Comparison of ENCODE assay signal across 22 mouse cellular contexts in genomic region chr4:139797344-139797743, GRCm38 (mm10). TPM values are rescaled to one million over a fixed set of nuclear protein-coding genes. Genes with fewer than 3 reads are reported as not detected.
DNase-seq lines count a peak whose midpoint lies in the region; ATAC-seq and TF ChIP-seq lines count a peak whose summit lies in the region.
"Had no signal": no experiment of that assay in that cellular context is flagged by ENCODE, and none has a peak within 500 bp of the region (broad histone marks: within the 10 kb centered on the region; RNA-seq: fewer than 3 reads in every experiment).

No protein-coding gene starts in this region.

- WGBS in forebrain, embryonic 15.5 days, result 60% methylated on average over 4 of the region's 4 CpGs

- H3K27ac ChIP-seq in gastrocnemius, adult 2 months, result peak overlapping the region; percentile 43; the same call in 1 of the 2 replicates
- no peak overlapping the region for H3K27ac ChIP-seq in forebrain, embryonic 15.5 days (replicated peaks)
- H3K27ac ChIP-seq: embryonic facial prominence, embryonic 12.5 days; hindbrain, embryonic 12.5 days; neural tube, embryonic 15.5 days had no signal

- no peak for TF ChIP-seq CTCF in gastrocnemius, adult 2 months (IDR thresholded peaks at IDR 0.05)

- DNase-seq in gastrocnemius, adult 2 months, result peak; percentile 54
- DNase-seq in gastrocnemius, postnatal 4 days (ENCODE audit: low spot score in 2 of 2), result no peak
- peak; percentile 45 to 76 for DNase-seq in urinary bladder, adult 18-20 months (ENCODE audit: low spot score in 2 of 2)
- DNase-seq in urinary bladder, postnatal 10 days (ENCODE audit: low spot score), result no peak
- DNase-seq in lung, postnatal 36 days, result peak; percentile 26
- DNase-seq in T-cell, adult 2 months (ENCODE audit: low spot score), result no peak
- DNase-seq: B cell, adult 2 months; cerebellum, postnatal 25 days; kidney, adult 9 months had no signal

- H3K36me3 ChIP-seq in forebrain, embryonic 15.5 days, result no peaks in the 10 kb centered on the region
- H3K36me3 ChIP-seq: embryonic facial prominence, embryonic 12.5 days; hindbrain, embryonic 12.5 days; neural tube, embryonic 15.5 days had no signal

- H3K4me2 ChIP-seq in forebrain, embryonic 15.5 days (replicated peaks), result no peak overlapping the region
- H3K4me2 ChIP-seq: embryonic facial prominence, embryonic 12.5 days; hindbrain, embryonic 12.5 days; neural tube, embryonic 15.5 days had no signal

- H3K4me1 ChIP-seq in forebrain, embryonic 15.5 days, result no peaks in the 10 kb centered on the region
- H3K4me1 ChIP-seq: megakaryocyte, embryonic 14.5 days had no signal

- no peak for ATAC-seq in forebrain, embryonic 15.5 days (replicated peaks)
- ATAC-seq in megakaryocyte progenitor cell, adult 5-6 weeks (replicated peaks; ENCODE audit: poor library complexity), result no peak
- ATAC-seq: forebrain, embryonic 16.5 days had no signal

- H3K9ac ChIP-seq in forebrain, embryonic 15.5 days (replicated peaks), result no peak overlapping the region
- H3K9ac ChIP-seq: embryonic facial prominence, embryonic 12.5 days; hindbrain, embryonic 12.5 days; neural tube, embryonic 15.5 days had no signal

- H3K27me3 ChIP-seq in forebrain, embryonic 15.5 days, result peaks cover 14% of the 10 kb centered on the region; the same call in 1 of the 2 replicates

- no peaks in the 10 kb centered on the region for H3K9me3 ChIP-seq in forebrain, embryonic 15.5 days
- H3K9me3 ChIP-seq: embryonic facial prominence, embryonic 12.5 days; hindbrain, embryonic 12.5 days; megakaryocyte, embryonic 14.5 days; neural tube, embryonic 15.5 days had no signal

- no peak overlapping the region for H3K4me3 ChIP-seq in gastrocnemius, adult 2 months
- no peak overlapping the region for H3K4me3 ChIP-seq in forebrain, embryonic 15.5 days
- H3K4me3 ChIP-seq: embryonic facial prominence, embryonic 12.5 days; hindbrain, embryonic 12.5 days; megakaryocyte, embryonic 14.5 days; neural tube, embryonic 15.5 days had no signal

- intact Hi-C loops in gastrocnemius, adult 2 months (cut with DNase I), result no loop called here

RNA-seq across cellular contexts. Expression of gene Pax7, which starts 36.0 kb away (rescaled TPM):
- 1 to 10 TPM; 1.8 to 1.9 TPM for total RNA-seq in gastrocnemius, adult 2 months (2021)
- total RNA-seq in gastrocnemius, postnatal 4 days (2021), result 10 to 100 TPM; 21.6 to 22.3 TPM
- 0.08 TPM in 1 of 2 replicates, not detected in the other for polyA plus RNA-seq in forebrain, embryonic 15.5 days (2015; fragmentation: Nextera tagmentation; extraction: Ambion mirVana)
- not detected in 2 replicates for total RNA-seq in megakaryocyte progenitor cell, adult 5-6 weeks (2015)
- total RNA-seq in megakaryocyte progenitor cell, adult 5-6 weeks (2017), result not detected in 2 replicates
- total RNA-seq: granulocyte monocyte progenitor cell, adult 5-6 weeks; left cerebral cortex, postnatal 14 days; liver, adult 2 months; MEL; monocyte, adult 5-6 weeks had no signal
- polyA plus RNA-seq: forebrain, embryonic 16.5 days; heart, embryonic 14.5 days; liver, adult 2 months had no signal

Comparison
In these comparisons a context has a peak if more than half of its experiments do, and no peak if none do; other contexts are left out.
1. DNase-seq: peak in gastrocnemius, adult 2 months (single experiment), urinary bladder, adult 18-20 months (2 of 2) and lung, postnatal 36 days (single experiment); none in gastrocnemius, postnatal 4 days (0 of 2), urinary bladder, postnatal 10 days (single experiment) and T-cell, adult 2 months (single experiment).
2. RNA of gene Pax7, which starts 36.0 kb away (total RNA-seq): 21.6 to 22.3 TPM in gastrocnemius, postnatal 4 days; 1.8 to 1.9 TPM in gastrocnemius, adult 2 months and not detected in megakaryocyte progenitor cell, adult 5-6 weeks; every median in the first group is over 4 times any median in the second.